Mouse (Mus musculus) CD4-positive naive resting alpha-beta T cell, adult 76 days (primary cell): ENCODE data around the gene Gimap7. TPM values are rescaled to one million over a fixed set of nuclear protein-coding genes. Genes with fewer than 3 reads are reported as not detected.

Experiments used
- total RNA-seq: library from RNA; stranded (reverse); gene quantifications from one replicate; pipeline ENCODE4 v1.2.4, GENCODE M21; 2023

Gene Gimap7
- total RNA-seq: 38.9 TPM

GRCm38 (mm10) chr6:48718455-48718854, at the start of gene Gimap7, which contains the start of gene Gm28053:
Gimap7 (plus strand) TSS chr6:48718621.
Gm28053 (plus strand) TSS chr6:48718607.

GRCm38 (mm10) chr6:48675931-48676859, 42.2 kb upstream of the Gimap7 start, which contains the start of gene Gimap9:
Gimap9 (plus strand) TSS chr6:48676129.

GRCm38 (mm10) chr6:48684319-48684718, 34.1 kb upstream of the Gimap7 start, which contains the start of gene Gimap4:
Gimap4 (plus strand) TSS chr6:48684549.

GRCm38 (mm10) chr6:48738961-48739779, 20.7 kb downstream of the Gimap7 start, which contains the start of gene Gimap1:
Gimap1 (plus strand) TSS chr6:48739054.

GRCm38 (mm10) chr6:48745959-48746889, 27.8 kb downstream of the Gimap7 start, which contains the start of gene Gimap5:
Gimap5 (plus strand) TSS chr6:48746197.

GRCm38 (mm10) chr6:48770696-48771095, 52.3 kb downstream of the Gimap7 start, which contains the start of gene Gimap3:
Gimap3 (minus strand) TSS chr6:48770851.

Other genes with a start within 250 kb of the Gimap7 start
- gene Atp6v0e2, start 181.0 kb upstream of the Gimap7 start, total RNA-seq: 0.82 TPM
- 28.3 TPM for gene Lrrc61, start 163.8 kb upstream of the Gimap7 start, total RNA-seq
- gene Rarres2, start 145.8 kb upstream of the Gimap7 start, total RNA-seq: 1.6 TPM
- gene Gm45021, start 129.0 kb upstream of the Gimap7 start, total RNA-seq: not detected
- gene Repin1, start 124.7 kb upstream of the Gimap7 start, total RNA-seq: 1.8 TPM
- gene Gm44965, start 124.7 kb upstream of the Gimap7 start, total RNA-seq: not detected
- gene Zfp775, start 116.6 kb upstream of the Gimap7 start, total RNA-seq: 4.5 TPM
- 0.67 TPM for gene AI854703, start 91.9 kb upstream of the Gimap7 start, total RNA-seq
- 164 TPM for gene Gimap8, start 71.4 kb upstream of the Gimap7 start, total RNA-seq
- gene Gimap9, start 42.5 kb upstream of the Gimap7 start, total RNA-seq: 220 TPM
- 451 TPM for gene Gimap4, start 34.1 kb upstream of the Gimap7 start, total RNA-seq
- gene Gimap6, start 10.4 kb upstream of the Gimap7 start, total RNA-seq: 2,802 TPM
- gene Gm28053, start within 50 bp of the Gimap7 start, total RNA-seq: 19.9 TPM
- gene Gimap1, start 20.4 kb downstream of the Gimap7 start, total RNA-seq: 149 TPM
- gene Gimap5, start 27.6 kb downstream of the Gimap7 start, total RNA-seq: 149 TPM
- gene Gimap3, start 52.2 kb downstream of the Gimap7 start, total RNA-seq: 598 TPM
- gene Tmem176a, start 122.3 kb downstream of the Gimap7 start, total RNA-seq: 3.6 TPM
- 7.2 TPM for gene Tmem176b, start 122.9 kb downstream of the Gimap7 start, total RNA-seq
- not detected for gene Aoc1, start 154.3 kb downstream of the Gimap7 start, total RNA-seq
- not detected for gene 1600015I10Rik, start 211.3 kb downstream of the Gimap7 start, total RNA-seq